Mouse (Mus musculus) small intestine, adult 2 months (tissue): ENCODE results near the gene Plxnc1.

Source experiments
- CTCF ChIP-seq: fragments of 200-500 bp; IDR thresholded peaks from 2 replicates; pipeline ENCODE4 v1.5.1; 2012; ENCODE audit warnings: low read depth, mild to moderate bottlenecking, control low read depth, inconsistent platforms, low read length, moderate library complexity, mixed read lengths; ENCODE audit not compliant: insufficient replicate concordance, insufficient read length; ENCODE audit errors: extremely low read depth
- POLR2A ChIP-seq: fragments of 200-500 bp; IDR thresholded peaks from 2 replicates; pipeline ENCODE4 v1.6.1; 2012; ENCODE audit warnings: low read depth, mild to moderate bottlenecking, control low read depth, inconsistent platforms, low read length, moderate library complexity

GRCm38 (mm10) chr10:94941551-94941950 is 3.1 kb downstream of the Plxnc1 start:
- TF ChIP-seq CTCF (no peak), POLR2A (no peak)
